Mouse (Mus musculus): ENCODE data around the gene Olfr1440.

- no peak for TF ChIP-seq TAL1 (IDR thresholded peaks at IDR 0.05; ENCODE audit: low read length)
- no peak for TF ChIP-seq GATA1 (IDR thresholded peaks at IDR 0.05; ENCODE audit: low read length)
These were observed 26.7 kb downstream of the Olfr1440 start for GRCm38 (mm10) chr19:12413737-12414136.
